Mouse (Mus musculus) heart, adult 2 months (tissue): ENCODE data around the gene Rag1. TPM values are rescaled to one million over a fixed set of nuclear protein-coding genes. Genes with fewer than 3 reads are reported as not detected.

Experiments
- DNase-seq, 2 experiments: peaks; one replicate each; pipeline ENCODE4 v3.0.0; 2021
- H3K27ac ChIP-seq: fragments of 200-600 bp; 2 replicates; pipeline ENCODE4 v1.8.1; 2022
- H3K27me3 ChIP-seq: fragments of 200-500 bp; 2 replicates; pipeline ENCODE4 v1.6.1; 2012; ENCODE audit warnings: mild to moderate bottlenecking, low read length, inconsistent platforms, mixed read lengths; ENCODE audit not compliant: control insufficient read depth, insufficient read depth
- H3K36me3 ChIP-seq: fragments of 200-500 bp; 2 replicates; pipeline ENCODE4 v1.6.1; 2012; ENCODE audit warnings: low read length, inconsistent platforms; ENCODE audit not compliant: control insufficient read depth, insufficient read depth
- H3K4me1 ChIP-seq: fragments of 200-500 bp; 2 replicates; pipeline ENCODE4 v1.6.1; 2011; ENCODE audit warnings: low read length; ENCODE audit not compliant: control insufficient read depth, insufficient read depth
- H3K4me3 ChIP-seq: fragments of 200-600 bp; 2 replicates; pipeline ENCODE4 v1.8.1; 2022
- H3K79me2 ChIP-seq: fragments of 200-500 bp; replicated peaks from 2 replicates; pipeline ENCODE4 v1.6.1; 2012; ENCODE audit warnings: mild to moderate bottlenecking, inconsistent platforms, low read length, moderate library complexity, mixed read lengths; ENCODE audit not compliant: control insufficient read depth, insufficient read depth
- H3K9ac ChIP-seq: fragments of 200-500 bp; 2 replicates; pipeline ENCODE4 v1.6.1; 2012; ENCODE audit warnings: low read depth, mild to moderate bottlenecking, control low read depth, inconsistent platforms, low read length, mixed read lengths
- CTCF ChIP-seq: fragments of 200-600 bp; IDR thresholded peaks from 2 replicates; pipeline ENCODE4 v1.8.1; 2022; ENCODE audit warnings: antibody characterized with exemption, mild to moderate bottlenecking, moderate library complexity
- EP300 ChIP-seq: fragments of 200-500 bp; IDR thresholded peaks from 2 replicates; pipeline ENCODE4 v1.6.1; 2011; ENCODE audit warnings: low read depth, low read length, control low read depth; ENCODE audit not compliant: insufficient read depth
- POLR2A ChIP-seq: fragments of 200-500 bp; IDR thresholded peaks from 2 replicates; pipeline ENCODE4 v1.6.1; 2011; ENCODE audit warnings: mild to moderate bottlenecking, low read depth, low read length, control low read depth; ENCODE audit not compliant: insufficient read depth
- WGBS: fragments of 180-500 bp; shearing (Covaris S2); methylation state at CpG from one replicate; pipeline ENCODE4 v1.1.7; 2018; 5-methylcytosine and 5-hydroxymethylcytosine counted together
- intact Hi-C: fragments of 180-260 bp; cut with DNase I; formaldehyde crosslinking; loops from one replicate; pipeline ENCODE4 v1.15.1; 2025
- polyA plus RNA-seq: library from polyadenylated mRNA; depleted of rRNA; stranded (reverse); fragments of >200 nt; gene quantifications from 2 replicates; pipeline ENCODE4 v1.2.3, GENCODE M21; 2012
- total RNA-seq, 2 experiments: library from RNA; stranded (reverse); gene quantifications; 2 replicates each; pipeline ENCODE4 v1.2.3; 2021

Gene Rag1
- total and polyA plus RNA-seq, 3 experiments: 0.02 to 0.05 TPM; not detected in 1

- intact Hi-C loops: no loop called here
- H3K27ac ChIP-seq: peak overlapping the region; percentile 36
- DNase-seq: peak; percentile 54 to 55
- 16% methylated on average over 8 of the region's 8 CpGs for WGBS
- H3K4me1 ChIP-seq: no peaks in the 10 kb centered on the region
- no peak overlapping the region for H3K9ac ChIP-seq
- no peak overlapping the region for H3K4me3 ChIP-seq
- no peaks in the 10 kb centered on the region for H3K79me2 ChIP-seq
- H3K36me3 ChIP-seq: no peaks in the 10 kb centered on the region; the same call in 1 of the 2 replicates
- no peaks in the 10 kb centered on the region for H3K27me3 ChIP-seq
- TF ChIP-seq POLR2A (no peak), CTCF (peak; percentile 52)
Measured at GRCm38 (mm10) chr2:101600703-101601102, 48.6 kb downstream of the Rag1 start.

DNA sequence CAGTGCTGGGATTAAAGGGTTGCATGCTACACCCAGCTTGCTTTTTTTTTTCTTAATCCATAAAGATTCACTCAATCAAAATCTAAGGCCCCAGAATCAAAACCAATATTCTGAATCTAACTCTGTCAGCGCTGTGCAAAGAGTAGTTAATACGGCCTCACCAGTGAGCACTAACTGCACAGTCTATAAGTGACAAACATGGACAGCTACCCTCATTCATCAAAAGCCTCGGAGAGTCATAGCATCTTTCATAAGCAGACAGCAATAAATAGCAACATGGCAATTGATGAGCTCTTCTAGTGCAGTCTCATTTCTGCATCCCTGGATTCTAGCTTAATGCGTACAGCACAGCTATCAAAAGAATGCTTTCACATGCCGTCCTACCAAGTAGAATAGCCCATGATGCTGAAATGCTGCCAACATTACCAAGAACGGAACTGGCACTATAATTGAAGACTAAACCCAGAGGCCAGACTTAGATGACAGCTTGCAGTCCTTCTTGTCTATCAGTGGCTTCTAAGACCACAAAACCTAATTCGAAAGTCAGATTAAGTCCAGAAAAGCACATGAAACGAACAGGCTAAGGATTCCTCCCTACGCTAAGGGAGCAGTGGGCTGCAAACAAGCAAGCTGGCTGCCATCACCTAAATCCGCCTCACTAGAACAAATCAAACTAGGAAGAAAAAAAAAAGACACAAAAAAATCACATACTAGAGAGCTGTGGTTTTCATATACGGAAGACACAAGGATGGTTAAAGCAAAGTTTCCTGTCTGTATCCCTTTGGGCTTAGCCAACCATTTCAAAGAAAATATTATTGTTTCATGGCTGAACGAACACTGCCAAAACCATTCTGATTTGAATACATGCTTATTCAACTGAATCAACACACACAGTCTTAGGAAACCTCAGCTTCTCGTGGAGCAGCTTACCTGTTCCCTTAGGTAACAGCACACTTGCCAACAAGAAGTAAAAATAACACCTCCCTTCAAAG is 50.8 kb downstream of the Rag1 start:
- no peak overlapping the region for H3K4me3 ChIP-seq
- no peaks in the 10 kb centered on the region; the same call in 1 of the 2 replicates for H3K36me3 ChIP-seq
- no peak overlapping the region for H3K27ac ChIP-seq
- no peak overlapping the region for H3K9ac ChIP-seq
- TF ChIP-seq CTCF (no peak), EP300 (no peak), POLR2A (no peak)
- no peaks in the 10 kb centered on the region for H3K4me1 ChIP-seq
- intact Hi-C loops: no loop called here
- WGBS: 64% methylated on average over 13 of the region's 13 CpGs
- H3K79me2 ChIP-seq: no peaks in the 10 kb centered on the region
- no peaks in the 10 kb centered on the region for H3K27me3 ChIP-seq
- DNase-seq: no peak

DNA sequence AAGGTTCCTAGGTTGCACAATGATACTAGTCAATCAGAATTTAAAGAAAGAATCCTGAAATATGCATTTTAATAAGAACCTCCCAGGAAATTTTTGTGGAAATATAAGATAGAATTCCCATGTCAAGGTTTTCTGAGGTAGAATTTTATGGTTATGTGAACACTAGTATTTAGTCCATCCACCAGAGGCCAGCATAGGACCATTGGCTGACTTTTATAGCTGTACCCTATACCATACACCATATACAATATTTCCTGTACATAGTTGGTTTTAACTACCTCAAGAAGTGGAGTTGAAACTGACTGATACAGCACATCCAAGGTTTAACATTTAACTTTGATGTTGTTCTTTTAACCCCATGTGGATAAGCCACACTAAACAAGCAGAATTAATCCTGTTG is 52.1 kb downstream of the Rag1 start:
- no peaks in the 10 kb centered on the region for H3K4me1 ChIP-seq
- no peak for TF ChIP-seq EP300
- peak; percentile 44 for TF ChIP-seq CTCF
- no peak overlapping the region for H3K9ac ChIP-seq
- no peaks in the 10 kb centered on the region for H3K79me2 ChIP-seq
- no peaks in the 10 kb centered on the region; the same call in 1 of the 2 replicates for H3K36me3 ChIP-seq
- no peaks in the 10 kb centered on the region for H3K27me3 ChIP-seq
- no peak overlapping the region for H3K4me3 ChIP-seq
- no peak overlapping the region for H3K27ac ChIP-seq
- no peak for DNase-seq
- intact Hi-C loops: loop anchor here (2.0 kb wide), 1 partner anchor 56 kb away; no protein-coding TSS in a partner anchor

DNA sequence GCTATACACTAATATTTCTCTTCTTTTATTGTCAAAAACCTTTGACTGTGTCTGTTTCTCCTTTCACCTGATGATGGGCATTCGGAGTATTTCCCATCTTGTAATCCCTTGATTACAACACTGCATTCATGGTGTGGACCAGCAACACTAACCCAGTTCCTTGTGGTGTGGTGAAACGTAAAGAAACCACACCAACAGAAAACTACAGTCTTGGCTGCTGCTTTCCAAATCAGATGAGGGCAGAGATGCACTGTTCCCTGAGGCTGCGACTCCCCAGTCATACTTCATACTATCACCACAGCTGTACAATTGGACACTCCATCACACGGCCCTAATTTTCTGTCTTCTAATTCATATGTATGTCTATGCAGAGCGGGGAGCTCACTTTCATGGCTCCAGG is 54.6 kb downstream of the Rag1 start:
- H3K4me3 ChIP-seq: no peak overlapping the region

DNA sequence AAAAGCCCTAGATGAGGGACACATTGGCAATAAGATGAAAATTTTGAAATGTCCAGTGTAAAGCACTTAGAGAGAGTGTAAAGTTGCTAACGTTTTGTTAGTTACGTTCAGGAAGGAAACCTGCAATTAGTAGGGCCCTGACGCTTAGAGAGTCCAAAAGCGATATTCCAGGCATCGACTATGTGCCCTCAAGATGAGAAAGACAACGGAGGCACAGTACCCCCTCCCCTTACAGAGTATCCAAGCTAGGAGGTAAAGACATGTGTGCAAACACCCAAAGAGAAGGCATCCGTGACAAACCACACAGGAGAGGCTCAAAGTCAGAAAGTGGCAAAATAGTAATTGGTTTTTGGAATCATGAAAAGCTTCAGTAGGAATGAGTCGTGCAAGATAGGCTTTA is 56.4 kb downstream of the Rag1 start:
- H3K4me3 ChIP-seq: no peak overlapping the region
- H3K9ac ChIP-seq: no peak overlapping the region
- TF ChIP-seq EP300 (no peak), CTCF (no peak), POLR2A (no peak)
- H3K27ac ChIP-seq: no peak overlapping the region
- intact Hi-C loops: no loop called here
- H3K79me2 ChIP-seq: no peaks in the 10 kb centered on the region
- 83% methylated on average over 8 of the region's 8 CpGs for WGBS
- H3K36me3 ChIP-seq: no peaks in the 10 kb centered on the region
- H3K27me3 ChIP-seq: no peaks in the 10 kb centered on the region
- no peaks in the 10 kb centered on the region for H3K4me1 ChIP-seq
- no peak for DNase-seq

More for the DNA sequence above, 54.6 kb downstream of the Rag1 start:
- no peaks in the 10 kb centered on the region for H3K36me3 ChIP-seq
- intact Hi-C loops: no loop called here
- no peaks in the 10 kb centered on the region for H3K4me1 ChIP-seq
- no peak for DNase-seq
- no peaks in the 10 kb centered on the region for H3K27me3 ChIP-seq
- no peak for TF ChIP-seq POLR2A
- TF ChIP-seq EP300: no peak
- no peak for TF ChIP-seq CTCF
- H3K9ac ChIP-seq: no peak overlapping the region
- 84% methylated on average over 5 of the region's 5 CpGs for WGBS
- H3K27ac ChIP-seq: no peak overlapping the region
- H3K79me2 ChIP-seq: no peaks in the 10 kb centered on the region
